Mouse (Mus musculus) brown adipose tissue, adult 24 weeks (tissue): ENCODE data around the gene Gm21761. TPM values are rescaled to one million over a fixed set of nuclear protein-coding genes. Genes with fewer than 3 reads are reported as not detected.
"Not testable (repeated sequence)": the region's sequence is repeated elsewhere in the genome, so short reads cannot be mapped to it uniquely, and the experiment has no call there.

Experiments used
- H3K27ac ChIP-seq: fragments of 200-500 bp; replicated peaks from 2 replicates; pipeline ENCODE4 v1.5.1; 2012; ENCODE audit warnings: low read depth, mild to moderate bottlenecking, low read length
- H3K4me1 ChIP-seq: fragments of 200-500 bp; 2 replicates; pipeline ENCODE4 v1.6.1; 2012; ENCODE audit warnings: low read length, mixed read lengths; ENCODE audit not compliant: control insufficient read depth, insufficient read depth, insufficient read length
- H3K4me3 ChIP-seq: fragments of 200-500 bp; 2 replicates; pipeline ENCODE4 v1.5.1; 2012; ENCODE audit warnings: low read depth, mild to moderate bottlenecking, low read length, moderate library complexity; ENCODE audit not compliant: insufficient read depth
- polyA plus RNA-seq: library from polyadenylated mRNA; stranded (reverse); fragments of >200 nt; gene quantifications from 2 replicates; pipeline ENCODE4 v1.2.4, GENCODE M21; 2012; ENCODE audit not compliant: missing spikeins, insufficient read depth, insufficient read length

Gm21761 gene
- polyA plus RNA-seq = not detected in 2 replicates

- not testable (repeated sequence) for H3K27ac ChIP-seq, H3K4me1 ChIP-seq, H3K4me3 ChIP-seq
Observed at GRCm38 (mm10) chr13:119929172-119929571, at the start of gene Gm21761. TSS of gene Gm21761 (minus strand) at chr13:119929272.

DNA sequence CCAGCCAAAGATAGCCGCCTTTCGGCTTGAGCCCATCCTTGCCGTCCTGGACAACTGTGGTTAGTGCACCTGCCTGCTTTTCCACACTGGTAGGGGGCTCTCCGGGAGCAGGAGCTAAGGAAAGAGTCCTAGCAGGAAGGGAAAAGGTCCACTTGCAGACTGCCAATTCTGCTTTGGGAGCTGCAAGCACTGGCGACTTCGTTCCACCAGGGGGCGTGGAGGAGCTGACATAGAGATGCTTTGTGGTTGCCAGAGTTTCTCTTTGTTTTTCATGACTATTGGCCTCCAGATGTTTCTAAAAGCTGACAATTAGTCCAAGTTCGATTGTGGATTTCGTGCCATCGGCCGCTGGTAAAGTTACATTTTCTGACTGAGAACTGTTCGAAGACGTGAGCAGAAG, 40.1 kb upstream of the Gm21761 start:
- H3K27ac ChIP-seq, H3K4me1 ChIP-seq: not testable (repeated sequence)

DNA sequence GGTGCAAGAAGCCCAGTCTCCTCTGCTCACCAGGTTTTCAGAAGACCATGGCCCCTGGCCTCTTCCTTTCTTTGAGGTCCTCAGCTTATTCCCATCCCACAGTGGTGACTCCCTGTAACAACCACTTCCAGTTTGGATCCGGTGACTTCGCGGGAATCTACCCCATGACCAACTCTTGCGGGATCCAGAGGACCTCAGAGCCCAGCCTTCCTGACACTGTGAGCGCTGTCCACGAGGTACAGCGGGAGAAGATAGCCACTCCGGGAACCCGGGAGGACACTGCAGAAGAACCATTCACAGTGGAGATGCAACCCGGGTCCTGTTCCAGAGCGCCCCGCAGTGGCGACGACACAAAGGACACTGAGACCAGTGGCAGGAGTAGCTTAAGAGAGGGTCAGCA, 39.1 kb upstream of the Gm21761 start:
- not testable (repeated sequence) for H3K4me3 ChIP-seq, H3K4me1 ChIP-seq, H3K27ac ChIP-seq

More for the DNA sequence above, 40.1 kb upstream of the Gm21761 start:
- not testable (repeated sequence) for H3K4me3 ChIP-seq

GRCm38 (mm10) chr13:119965968-119966367, 36.9 kb upstream of the Gm21761 start:
- H3K4me3 ChIP-seq = peak overlapping the region; percentile 38
- H3K4me1 ChIP-seq = not testable (repeated sequence)

DNA sequence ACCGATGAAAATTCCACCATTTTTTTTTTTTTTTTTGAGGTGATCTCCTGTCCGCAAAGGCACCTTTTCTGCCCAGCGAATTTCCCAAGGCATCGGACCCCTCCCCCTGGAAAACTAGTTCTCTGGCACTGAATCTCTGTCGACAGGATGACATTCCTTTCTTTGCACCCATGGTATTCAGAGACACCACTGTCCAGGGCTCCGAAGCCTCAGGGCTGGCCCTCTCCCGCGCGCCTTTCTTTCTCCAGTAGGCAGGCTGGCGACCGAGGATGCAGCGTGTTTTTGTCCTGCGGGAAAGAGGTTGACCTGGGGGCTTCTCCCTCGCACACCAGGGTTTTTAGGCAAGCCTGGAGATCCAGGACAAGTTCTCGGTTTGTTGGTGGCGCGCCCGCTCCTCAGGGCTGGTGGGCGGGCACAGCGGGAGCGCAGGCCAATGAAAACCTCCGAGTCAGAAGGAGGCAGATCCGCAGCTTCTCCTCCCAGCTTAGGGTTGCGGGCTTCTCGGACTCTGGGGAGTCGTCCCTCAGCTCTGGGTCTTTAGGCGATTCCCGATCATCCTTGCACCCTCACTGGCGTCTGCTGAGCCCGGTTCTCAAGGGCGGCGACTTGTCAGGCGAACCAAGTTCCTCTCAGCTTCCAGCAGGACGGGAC, 36.4 kb upstream of the Gm21761 start:
- H3K27ac ChIP-seq, H3K4me1 ChIP-seq: not testable (repeated sequence)
- peak overlapping the region; percentile 38; the same call in 1 of the 2 replicates for H3K4me3 ChIP-seq

More at GRCm38 (mm10) chr13:119965968-119966367, 36.9 kb upstream of the Gm21761 start:
- H3K27ac ChIP-seq = not testable (repeated sequence)

DNA sequence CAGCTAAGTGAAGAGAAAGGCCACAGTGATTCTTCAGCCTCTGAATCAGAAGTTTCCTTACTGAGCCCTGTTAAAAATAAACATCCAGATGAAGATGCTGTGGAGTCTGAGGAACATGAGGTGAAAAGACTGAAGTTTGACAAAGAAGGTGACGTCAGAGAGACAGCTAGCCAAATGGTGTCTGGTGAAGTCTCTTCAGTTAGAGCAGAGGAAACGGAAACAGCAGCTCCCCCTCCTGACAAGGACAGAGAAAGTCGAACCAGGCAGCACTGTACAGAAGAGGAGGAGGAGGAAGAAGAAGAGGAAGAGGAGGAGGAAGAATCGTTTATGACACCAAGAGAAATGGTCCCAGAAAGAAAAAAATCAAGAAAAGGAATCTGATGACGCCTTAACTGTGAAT, 33.8 kb upstream of the Gm21761 start:
- not testable (repeated sequence) for H3K4me3 ChIP-seq, H3K4me1 ChIP-seq, H3K27ac ChIP-seq

DNA sequence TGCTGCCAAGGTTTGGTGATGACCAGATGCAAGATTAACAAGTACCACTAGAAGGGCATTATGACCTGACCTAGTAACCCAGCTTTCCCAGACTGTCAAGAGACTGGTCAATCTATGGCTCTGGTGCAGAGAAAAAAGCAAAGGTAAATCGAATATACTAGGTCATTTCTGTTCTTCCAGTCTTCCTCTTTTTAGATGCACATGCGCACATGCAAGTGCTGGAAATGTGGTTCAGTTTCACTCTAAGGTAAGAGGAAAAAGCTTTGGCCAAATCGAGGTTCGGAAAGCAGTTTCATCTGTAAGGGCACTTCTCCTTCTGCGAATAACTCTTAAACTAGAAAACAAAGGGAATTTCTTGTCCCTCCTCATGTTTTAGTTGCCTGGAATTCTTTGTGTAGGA, 26.5 kb upstream of the Gm21761 start:
- H3K27ac ChIP-seq, H3K4me3 ChIP-seq, H3K4me1 ChIP-seq: not testable (repeated sequence)

GRCm38 (mm10) chr13:119955089-119955488, 26.0 kb upstream of the Gm21761 start:
- not testable (repeated sequence) for H3K27ac ChIP-seq, H3K4me3 ChIP-seq, H3K4me1 ChIP-seq

GRCm38 (mm10) chr13:119950706-119951105, 21.6 kb upstream of the Gm21761 start, which contains the start of gene B020031M17Rik:
TSS of gene B020031M17Rik (minus strand) at chr13:119950806.
- not testable (repeated sequence) for H3K27ac ChIP-seq, H3K4me3 ChIP-seq, H3K4me1 ChIP-seq

GRCm38 (mm10) chr13:119924597-119925340, 4.3 kb downstream of the Gm21761 start:
- not testable (repeated sequence) for H3K27ac ChIP-seq, H3K4me3 ChIP-seq, H3K4me1 ChIP-seq

DNA sequence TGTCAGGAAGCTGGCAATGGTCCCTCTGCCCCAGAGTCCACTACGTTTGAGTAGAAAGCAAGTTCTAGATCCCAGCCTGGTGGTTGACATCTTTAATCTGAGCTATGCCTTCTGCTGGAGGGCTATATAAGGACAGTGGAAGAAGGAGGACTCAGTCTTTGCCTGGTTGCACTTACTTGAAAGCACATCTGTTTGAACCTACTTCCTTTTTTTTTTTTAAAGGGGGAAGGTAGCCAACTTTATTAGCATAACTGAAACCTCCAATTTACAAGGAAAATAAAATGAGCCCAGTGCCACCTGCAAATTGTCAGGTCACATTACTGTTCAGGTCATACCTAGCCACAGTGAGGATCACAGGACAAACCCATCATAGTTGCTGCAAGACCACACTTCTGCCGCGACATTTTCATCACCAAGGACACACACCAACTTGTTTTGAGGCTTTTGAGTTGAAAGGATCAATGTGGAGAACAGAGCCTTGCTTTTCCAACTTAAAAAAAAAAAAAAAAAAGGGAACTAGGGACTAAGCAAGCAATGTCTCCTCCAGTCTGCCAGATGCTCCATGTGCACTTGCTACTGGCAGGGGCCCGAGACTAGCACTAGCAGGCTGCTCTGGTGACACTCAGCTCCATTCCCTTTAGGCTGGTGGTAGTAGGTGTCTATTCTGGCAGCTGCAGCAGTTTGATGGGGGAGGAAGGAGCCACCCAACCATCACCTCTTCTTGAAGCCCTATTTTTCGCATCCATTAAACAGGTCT, 11.9 kb downstream of the Gm21761 start:
- not testable (repeated sequence) for H3K27ac ChIP-seq, H3K4me1 ChIP-seq, H3K4me3 ChIP-seq

DNA sequence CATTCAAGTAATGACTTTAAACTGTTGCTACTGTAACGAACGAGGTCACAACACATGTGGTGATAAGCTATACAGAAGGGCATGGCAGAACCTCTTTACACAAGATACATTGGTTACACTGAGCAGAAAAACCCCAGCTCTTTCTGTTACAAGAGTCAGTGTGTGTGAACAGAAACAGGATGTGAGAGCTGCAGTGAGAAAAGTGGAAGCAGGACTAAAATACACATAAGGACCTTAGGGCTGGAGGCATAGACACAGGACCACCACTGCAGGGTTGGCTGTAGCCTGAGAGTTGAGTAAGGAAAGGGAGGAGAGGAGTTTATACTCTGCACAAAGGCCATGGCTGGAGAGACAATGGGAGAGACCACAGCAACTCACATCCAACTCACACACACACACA, 12.6 kb downstream of the Gm21761 start:
- not testable (repeated sequence) for H3K4me1 ChIP-seq, H3K4me3 ChIP-seq, H3K27ac ChIP-seq

DNA sequence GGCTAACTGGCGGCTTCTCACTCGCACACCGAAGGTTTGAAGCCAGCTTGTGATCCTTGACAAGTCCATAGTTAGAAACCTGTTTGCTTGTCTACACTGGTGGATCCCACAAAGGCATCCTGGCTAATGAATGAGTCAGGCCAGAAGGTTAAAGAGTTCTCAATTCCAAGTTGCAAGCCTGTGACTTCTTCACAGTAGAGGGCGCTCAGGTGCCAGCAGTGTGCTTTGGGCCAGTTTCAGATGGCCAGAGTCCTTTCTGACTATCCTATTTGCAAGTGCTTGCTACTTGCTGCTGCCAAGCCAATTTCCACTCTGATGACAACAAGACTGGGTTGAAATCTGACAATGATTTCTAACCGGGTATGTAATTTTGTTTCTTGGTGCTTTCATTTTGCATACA, 30.5 kb downstream of the Gm21761 start:
- not testable (repeated sequence) for H3K4me3 ChIP-seq, H3K27ac ChIP-seq, H3K4me1 ChIP-seq

DNA sequence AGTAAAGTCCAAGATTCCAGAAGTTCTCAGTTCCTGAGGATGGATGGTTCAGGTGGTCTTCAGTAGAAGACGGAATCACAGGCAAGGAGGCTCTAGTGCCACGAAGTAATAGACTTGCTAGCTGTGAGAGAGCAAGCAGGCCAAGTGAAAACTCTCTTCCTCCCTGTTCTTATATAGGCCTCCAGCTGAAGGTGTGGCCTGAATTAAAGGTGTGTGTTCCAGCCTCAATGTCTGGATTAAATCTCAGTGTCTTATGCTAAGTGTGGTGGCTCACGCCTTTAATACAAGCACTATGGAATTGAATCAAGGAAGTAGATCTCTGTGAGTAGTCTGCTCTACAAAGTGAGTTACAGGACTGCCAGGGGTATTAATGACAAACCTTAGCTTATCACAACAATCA, 34.4 kb downstream of the Gm21761 start, which contains the start of gene Tcstv1:
Tcstv1 (minus strand) TSS at position 101 of the 400 bp plus-strand sequence.
- H3K27ac ChIP-seq, H3K4me3 ChIP-seq, H3K4me1 ChIP-seq: not testable (repeated sequence)

DNA sequence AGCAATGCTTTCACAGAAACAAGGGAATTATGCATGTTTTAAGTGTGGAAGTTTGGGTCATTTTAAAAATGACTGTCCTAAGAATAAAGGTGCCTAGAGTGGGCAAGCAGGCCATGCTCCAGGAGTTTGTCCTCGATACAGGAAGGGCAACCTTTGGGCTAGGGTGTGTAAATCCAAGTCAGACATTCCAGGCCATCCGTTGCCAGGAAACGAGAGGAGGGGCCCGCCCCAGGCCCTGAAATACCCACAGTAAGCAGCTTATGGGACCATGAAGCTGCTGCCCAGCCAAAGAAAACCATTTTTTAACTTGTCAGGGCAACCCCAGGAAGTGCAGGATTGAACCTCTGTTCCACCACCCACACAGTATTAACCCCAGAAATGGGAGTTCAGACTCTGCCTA, 42.2 kb downstream of the Gm21761 start:
- H3K27ac ChIP-seq, H3K4me3 ChIP-seq, H3K4me1 ChIP-seq: not testable (repeated sequence)
